Mouse (Mus musculus): ENCODE data around the gene Rmi2. TPM values are rescaled to one million over a fixed set of nuclear protein-coding genes. Genes with fewer than 3 reads are reported as not detected.

The Rmi2 gene
- total RNA-seq, 2 experiments from 2014 or later, result 0.29 to 0.48 TPM

DNA sequence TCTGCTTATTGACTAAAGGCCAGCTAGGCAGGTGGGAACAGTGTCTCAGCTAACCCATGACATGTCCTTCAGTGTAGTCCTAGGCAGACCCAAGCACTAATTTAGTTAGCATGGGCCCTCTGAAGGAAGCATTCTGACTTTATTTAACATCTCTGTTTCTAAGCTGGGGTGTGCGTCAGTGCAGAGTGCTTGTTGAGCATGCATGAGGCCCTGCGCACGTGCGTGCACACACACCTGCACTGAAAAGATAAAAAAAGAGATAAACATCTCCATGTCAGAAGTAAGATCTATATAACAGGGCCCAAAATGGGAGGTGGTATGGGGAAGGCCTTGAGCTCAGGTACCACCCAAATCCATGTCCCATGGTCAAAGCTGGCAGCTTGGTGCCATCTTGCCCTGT is 80.2 kb downstream of the Rmi2 start:
- DNase-seq (ENCODE audit: low spot score in 2 of 2), result no peak

GRCm38 (mm10) chr16:10916271-10916670 is 81.4 kb downstream of the Rmi2 start:
- no peak for DNase-seq (ENCODE audit: low spot score in 2 of 2)

- DNase-seq (ENCODE audit: low spot score in 2 of 2), result no peak
These were observed 85.0 kb downstream of the Rmi2 start for GRCm38 (mm10) chr16:10919856-10920255.

DNA sequence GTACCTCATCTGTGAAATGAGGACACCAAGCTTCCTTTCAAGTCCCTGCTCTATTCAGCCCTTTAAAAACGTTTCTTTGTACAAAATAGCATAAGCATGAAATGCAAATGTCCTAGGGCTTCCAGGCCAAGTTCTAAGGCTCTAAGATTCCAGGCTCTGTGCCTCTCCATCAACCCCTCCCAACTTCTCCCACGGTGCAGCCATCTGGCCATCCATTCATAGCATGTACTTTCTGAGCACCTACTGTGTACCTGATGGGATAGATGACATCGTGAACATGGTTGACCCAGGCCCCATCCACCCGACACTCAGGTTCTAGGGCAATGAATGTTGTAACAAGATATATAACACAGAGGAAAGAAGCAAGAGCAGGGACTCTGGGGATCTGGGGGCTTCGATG is 88.7 kb downstream of the Rmi2 start:
- DNase-seq (ENCODE audit: low spot score in 2 of 2), result no peak

GRCm38 (mm10) chr16:10925591-10926180 is 90.8 kb downstream of the Rmi2 start:
- DNase-seq (ENCODE audit: low spot score in 2 of 2), result peak; percentile 25 to 40

DNA sequence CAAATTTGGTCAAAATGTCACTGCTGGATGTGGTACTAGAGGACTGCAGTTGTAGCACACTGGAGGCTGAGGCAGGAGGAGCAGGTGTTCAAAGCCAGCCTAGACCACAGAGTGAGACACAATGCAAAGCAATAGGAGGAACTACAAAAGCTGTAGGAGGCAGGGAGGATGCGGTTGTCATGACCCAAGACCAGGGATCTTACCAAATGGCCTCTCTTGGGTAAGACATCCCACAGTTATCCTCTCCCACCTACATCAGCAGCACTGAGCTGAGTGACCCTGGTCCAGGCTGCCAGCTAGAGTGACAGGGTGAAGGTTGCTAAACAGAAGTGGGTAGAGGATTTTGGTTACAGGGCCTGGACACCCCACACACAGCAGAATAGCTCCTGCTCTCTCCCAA is 92.2 kb downstream of the Rmi2 start:
- no peak for DNase-seq (ENCODE audit: low spot score in 2 of 2)

DNA sequence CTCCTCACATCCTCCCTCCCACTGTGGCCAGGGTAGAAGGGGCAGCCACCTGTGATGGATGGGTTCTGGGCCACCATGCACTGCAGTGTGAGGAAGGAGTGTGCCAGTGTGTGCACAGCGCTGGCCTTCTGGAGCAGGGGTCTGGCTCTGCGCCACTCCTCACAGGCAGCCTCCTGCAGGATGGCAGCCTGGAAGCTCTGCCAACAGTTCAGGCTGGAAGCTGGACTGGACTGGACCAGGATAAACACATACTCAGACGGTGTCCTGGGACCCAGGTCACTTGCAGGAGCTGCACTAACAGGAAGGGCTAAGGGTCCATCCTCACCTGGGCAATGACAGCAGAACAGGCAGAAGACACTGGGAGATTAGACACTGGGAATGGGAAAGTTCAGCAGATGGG is 98.5 kb downstream of the Rmi2 start:
- peak in 1 of 2 experiments; percentile 20 for DNase-seq (ENCODE audit: low spot score in 2 of 2)

- no peak for DNase-seq (ENCODE audit: low spot score in 2 of 2)
These were observed 99.2 kb downstream of the Rmi2 start for GRCm38 (mm10) chr16:10934047-10934446.

DNA sequence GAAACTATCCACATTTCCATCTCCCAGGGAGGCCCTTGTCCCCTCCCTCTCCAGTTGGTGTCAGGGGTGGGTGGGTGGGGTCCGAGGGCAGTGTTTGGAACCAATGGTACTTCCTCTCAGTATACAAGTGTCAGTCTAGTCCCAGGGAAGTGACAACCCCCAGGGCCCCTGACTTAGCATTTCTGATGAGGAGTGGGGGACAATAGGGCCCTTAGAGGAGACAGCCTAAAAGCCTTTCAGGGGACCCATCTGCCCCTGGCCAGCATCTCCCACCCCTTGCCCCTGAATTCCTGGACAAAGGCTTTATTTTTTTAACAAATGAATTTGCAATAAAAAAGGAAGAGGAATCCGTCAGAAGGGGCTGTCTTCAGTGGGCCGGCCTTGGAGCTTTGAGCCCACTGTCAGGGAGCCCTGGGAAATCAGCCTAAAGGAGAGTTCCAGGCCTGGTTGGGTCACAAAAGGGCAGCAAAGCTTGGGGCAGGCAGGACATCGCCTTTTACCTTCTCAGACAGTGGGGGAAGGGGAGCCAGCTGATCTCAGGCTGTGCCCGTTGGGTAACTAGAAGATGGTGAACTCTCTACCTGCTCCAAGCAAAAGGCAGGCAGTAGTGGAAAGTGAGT is 102.0 kb downstream of the Rmi2 start:
- no peak for DNase-seq (ENCODE audit: low spot score in 2 of 2)

DNA sequence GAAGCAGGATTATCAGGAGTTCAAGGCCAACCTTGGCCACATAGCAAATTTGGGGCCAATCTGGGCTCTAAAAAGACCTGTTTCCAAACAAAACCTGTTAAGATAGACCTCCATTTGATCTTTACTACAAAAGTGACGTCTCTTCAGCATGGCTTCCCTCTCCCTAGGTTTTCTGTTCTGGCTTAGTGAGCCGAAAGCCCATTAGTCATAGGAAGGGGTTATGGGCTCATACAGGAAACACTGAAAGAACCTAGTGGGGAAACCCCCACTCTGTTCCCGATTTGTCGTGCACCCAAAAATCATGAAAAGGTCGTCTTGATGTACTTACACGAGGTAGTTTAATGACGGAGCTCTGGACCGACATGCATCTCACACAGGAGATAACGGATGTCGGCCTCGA is 102.6 kb downstream of the Rmi2 start:
- no peak for DNase-seq (ENCODE audit: low spot score in 2 of 2)

DNA sequence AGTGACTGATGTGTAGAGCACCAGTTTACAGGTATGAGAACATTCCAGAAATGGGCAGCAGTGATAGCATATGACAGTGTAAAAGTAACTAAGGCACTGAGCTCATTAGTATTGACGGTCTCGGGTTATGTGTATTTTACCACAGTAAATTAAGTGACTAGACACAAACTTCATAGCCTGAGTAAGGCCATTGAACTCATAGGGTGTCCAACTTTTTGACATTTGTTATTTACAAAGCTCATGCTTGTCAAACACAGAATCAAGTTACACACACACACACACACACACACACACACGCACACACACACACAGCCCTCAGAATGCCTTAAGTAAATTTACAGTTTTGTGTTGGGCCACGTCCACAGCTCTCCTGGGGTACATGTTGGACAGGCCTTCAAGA is 105.1 kb downstream of the Rmi2 start:
- DNase-seq (ENCODE audit: low spot score in 2 of 2), result no peak

DNA sequence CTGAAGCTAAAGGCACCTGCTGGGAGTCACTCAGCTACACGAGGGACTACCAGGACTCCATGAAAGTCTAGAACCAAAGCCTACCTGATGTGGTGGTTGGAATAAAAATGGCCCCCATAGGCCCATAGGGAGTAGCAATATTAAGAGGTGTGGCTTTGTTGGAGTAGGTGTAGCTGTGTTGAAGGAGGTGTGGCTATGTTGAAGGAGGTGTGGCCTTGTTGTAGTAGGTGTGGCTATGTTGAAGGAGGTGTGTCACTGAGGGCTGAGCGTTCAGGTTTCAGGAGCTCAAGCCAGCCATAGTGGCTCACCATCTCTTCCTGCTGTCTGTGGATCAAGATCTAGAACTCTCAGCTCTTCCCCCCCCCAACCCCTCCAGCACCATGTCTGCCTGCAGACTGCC is 105.8 kb downstream of the Rmi2 start:
- no peak for DNase-seq (ENCODE audit: low spot score in 2 of 2)

Other genes starting within 250 kb of the Rmi2 start
- gene Socs1, start 49.5 kb upstream of the Rmi2 start, total RNA-seq (2021), result 1 to 10 TPM; 1.3 to 1.5 TPM
- not detected for gene Tnp2, start 46.4 kb upstream of the Rmi2 start, total RNA-seq (2021)
- not detected for gene Prm3, start 44.1 kb upstream of the Rmi2 start, total RNA-seq (2021)
- not detected for gene Prm2, start 38.9 kb upstream of the Rmi2 start, total RNA-seq (2021)
- not detected for gene Prm1, start 29.2 kb upstream of the Rmi2 start, total RNA-seq (2021)
- gene Gm11172, start 22.1 kb upstream of the Rmi2 start, total RNA-seq (2021), result not detected
- gene Snn, start 225.9 kb downstream of the Rmi2 start, total RNA-seq (2021), result 100 to 1,000 TPM; 214 to 235 TPM
- 10 to 100 TPM; 12.4 to 13.2 TPM for gene Litaf, start 231.1 kb downstream of the Rmi2 start, total RNA-seq (2021)